Mouse (Mus musculus) T-helper 1 cell (primary cell): ENCODE data around the gene Parp16.
"Not testable (repeated sequence)": the region's sequence is repeated elsewhere in the genome, so short reads cannot be mapped to it uniquely, and the experiment has no call there.

Source experiments
- in situ Hi-C: fragments of 300-600 bp; cut with MboI, MseI; formaldehyde crosslinking; loops from one replicate; pipeline ENCODE4 v1.15.1; 2025; ENCODE audit warnings: high pct_unique_total_duplicates

Parp16 gene

DNA sequence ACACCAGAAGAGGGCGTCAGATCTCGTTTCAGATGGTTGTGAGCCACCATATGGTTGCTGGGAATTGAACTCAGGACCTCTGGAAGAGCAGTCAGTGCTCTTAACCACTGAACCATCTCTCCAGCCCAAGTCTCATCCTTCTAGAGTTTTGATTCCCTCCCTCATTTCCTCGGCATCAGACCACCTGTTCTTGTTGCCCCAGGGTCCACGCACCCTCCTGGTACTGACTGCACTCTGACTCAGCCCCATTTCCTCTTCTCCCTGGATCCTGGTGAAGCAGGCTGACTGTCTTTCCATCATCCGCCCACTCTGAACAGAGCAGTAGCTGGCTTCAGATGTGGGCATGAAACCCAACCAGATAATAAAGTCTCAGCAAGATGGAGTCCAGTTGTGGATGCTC, 46.8 kb downstream of the Parp16 start:
- in situ Hi-C loops, result no loop called here

DNA sequence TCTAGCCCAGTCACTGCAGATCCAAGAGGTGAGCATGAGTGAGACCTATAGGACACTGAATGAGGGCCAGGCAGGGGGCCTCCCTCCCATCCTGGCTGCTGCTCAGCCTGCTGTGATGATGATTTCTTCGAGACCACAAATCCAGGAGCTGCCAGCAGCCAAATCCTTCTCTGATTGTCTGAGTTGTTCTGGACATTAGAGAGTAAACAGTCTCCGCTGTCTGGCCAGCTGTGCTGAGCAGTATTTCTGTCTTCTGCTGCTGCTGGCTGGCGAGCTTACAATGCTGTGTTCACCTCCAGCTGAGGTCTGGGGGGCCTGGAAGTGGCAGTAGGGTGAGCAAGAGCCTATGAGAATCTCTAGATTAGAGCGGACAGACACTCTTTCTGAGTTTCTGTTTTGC, 48.1 kb downstream of the Parp16 start:
- in situ Hi-C loops, result no loop called here

DNA sequence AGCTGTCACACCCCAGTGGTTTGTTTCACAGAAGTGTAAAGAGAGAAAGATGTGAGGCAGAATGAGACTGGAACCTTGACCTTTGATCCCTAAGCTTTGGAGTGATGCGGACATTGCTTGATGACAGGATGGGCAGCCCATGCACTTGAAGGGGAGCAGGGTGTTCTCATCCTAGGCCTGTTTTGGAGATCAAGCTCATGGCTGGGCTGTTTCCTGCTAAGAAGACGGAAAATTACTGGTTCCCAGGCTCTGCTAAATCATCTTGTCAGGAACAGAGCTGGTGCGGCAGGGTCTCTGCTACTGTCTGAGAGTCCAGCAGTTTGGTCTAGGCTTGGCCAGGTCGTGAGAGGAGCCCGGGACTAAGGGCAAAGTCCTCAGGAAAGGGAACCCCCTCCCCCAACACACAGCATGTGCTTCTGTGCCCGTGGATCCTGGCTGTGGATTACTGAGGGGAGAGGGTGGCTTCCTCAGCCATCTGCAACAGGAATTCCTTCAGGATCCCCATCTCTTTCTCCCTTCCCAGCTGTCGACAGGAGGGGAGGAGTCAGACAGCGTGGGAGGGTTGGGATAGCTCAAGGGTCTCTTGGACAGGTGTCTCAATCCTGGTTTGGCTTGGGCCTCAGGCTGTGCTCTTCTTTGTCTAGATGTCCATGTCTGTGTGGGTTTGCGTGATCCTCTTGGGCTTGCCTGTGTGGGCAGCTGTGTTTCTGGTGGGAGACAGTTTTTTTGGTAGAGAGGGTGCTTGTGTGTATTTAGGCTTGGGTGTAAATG, 49.1 kb downstream of the Parp16 start:
- in situ Hi-C loops, result no loop called here

GRCm38 (mm10) chr9:65247502-65248376, 52.6 kb downstream of the Parp16 start:
- in situ Hi-C loops, result no loop called here

GRCm38 (mm10) chr9:65248377-65248690, 53.2 kb downstream of the Parp16 start:
- in situ Hi-C loops, result no loop called here

GRCm38 (mm10) chr9:65252026-65252425, 56.9 kb downstream of the Parp16 start:
- in situ Hi-C loops, result loop anchor here (10.0 kb wide), 1 partner anchor 403 kb away; no protein-coding TSS in a partner anchor

GRCm38 (mm10) chr9:65255906-65256600, 60.9 kb downstream of the Parp16 start:
- in situ Hi-C loops, result loop anchor here (10.0 kb wide), 1 partner anchor 399 kb away; no protein-coding TSS in a partner anchor

DNA sequence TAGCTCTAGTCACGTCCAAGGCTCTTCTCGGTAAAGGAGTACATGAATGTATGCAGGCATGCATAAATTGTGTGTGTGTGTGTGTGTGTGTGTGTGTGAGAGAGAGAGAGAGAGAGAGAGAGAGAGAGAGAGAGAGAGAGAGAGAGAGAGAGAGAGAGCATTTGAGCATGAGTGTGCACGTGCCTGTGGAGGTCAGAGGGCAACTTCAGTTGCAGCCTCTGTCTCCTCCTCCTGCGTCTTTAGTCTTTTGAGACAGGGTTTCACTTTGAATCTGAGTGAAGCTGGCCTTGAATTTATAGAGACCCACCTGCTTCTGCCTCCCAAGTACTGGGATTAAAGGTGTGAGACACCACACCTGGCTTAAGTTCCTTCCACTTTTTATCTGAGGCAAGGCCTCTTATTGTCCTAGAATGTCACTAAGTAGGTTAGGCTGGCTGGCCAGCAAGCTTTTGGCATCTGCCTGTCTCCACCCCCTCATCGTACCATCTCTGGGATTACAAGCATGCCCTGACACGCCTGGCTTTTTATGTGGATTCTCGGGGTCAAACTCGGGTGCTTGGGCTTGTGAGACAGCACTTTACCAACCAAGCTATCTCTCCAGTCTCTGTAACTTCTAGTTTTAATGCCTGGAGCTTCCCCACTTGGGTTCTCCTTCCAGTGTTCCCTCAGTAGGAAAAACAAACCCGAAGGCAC, 62.2 kb downstream of the Parp16 start:
- in situ Hi-C loops, result loop anchor here (10.0 kb wide), 1 partner anchor 397 kb away; no protein-coding TSS in a partner anchor

DNA sequence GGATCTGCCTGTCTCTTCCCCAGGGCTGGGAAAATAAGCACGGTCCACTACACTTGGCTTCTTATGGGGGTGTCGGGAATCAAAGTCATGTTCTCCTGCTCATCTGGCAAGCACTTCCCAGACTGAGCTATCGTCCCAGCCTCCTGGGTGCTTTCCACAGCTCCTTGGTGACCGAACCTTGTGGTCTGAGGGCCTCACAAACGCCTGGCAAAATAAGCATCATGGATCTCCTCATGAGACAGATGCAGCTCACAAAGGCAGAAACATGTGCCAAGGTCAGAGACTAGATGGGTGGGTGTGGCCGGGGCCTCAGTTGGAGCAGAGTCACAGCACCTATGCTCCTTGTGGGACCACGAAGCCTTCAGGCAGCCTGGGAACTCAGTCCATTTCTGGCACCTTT, 64.2 kb downstream of the Parp16 start:
- in situ Hi-C loops, result loop anchor here (10.0 kb wide), 1 partner anchor 395 kb away; no protein-coding TSS in a partner anchor

- in situ Hi-C loops, result loop anchor here (10.0 kb wide), 1 partner anchor 1843 kb away; no protein-coding TSS in a partner anchor
Measured at GRCm38 (mm10) chr9:65261591-65262230, 66.6 kb downstream of the Parp16 start.

GRCm38 (mm10) chr9:65262641-65263120, 67.5 kb downstream of the Parp16 start:
- in situ Hi-C loops, result loop anchor here (10.0 kb wide), 1 partner anchor 1842 kb away; no protein-coding TSS in a partner anchor

DNA sequence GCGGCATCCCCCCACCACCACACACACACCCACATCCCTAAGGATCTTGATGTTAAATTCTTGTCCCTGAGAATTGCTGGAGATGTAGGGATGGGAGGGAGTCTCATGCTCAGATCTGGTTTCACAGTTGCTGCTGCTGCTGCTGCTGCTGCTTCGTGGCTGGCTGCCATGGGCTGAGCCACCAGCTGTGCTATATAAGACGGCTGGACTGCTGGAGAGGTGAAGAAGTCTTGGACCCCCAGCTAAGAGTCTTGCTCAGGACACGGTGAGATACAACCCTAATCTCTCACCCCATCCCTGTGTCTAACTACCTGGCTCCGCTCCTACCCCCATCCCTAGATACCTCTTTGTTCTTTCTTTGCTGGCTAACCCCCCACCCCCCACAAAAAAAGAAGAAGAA, 69.8 kb downstream of the Parp16 start, which contains the start of gene Cilp:
TSS of gene Cilp (plus strand) at position 222 of the 400 bp plus-strand sequence.
- in situ Hi-C loops, result loop anchor here (10.0 kb wide), 1 partner anchor 1840 kb away; no protein-coding TSS in a partner anchor

- in situ Hi-C loops, result loop anchor here (10.0 kb wide), 1 partner anchor 1837 kb away; no protein-coding TSS in a partner anchor
Measured at GRCm38 (mm10) chr9:65267742-65268515, 72.8 kb downstream of the Parp16 start.

- in situ Hi-C loops, result no loop called here
Measured at GRCm38 (mm10) chr9:65273048-65273809, 78.1 kb downstream of the Parp16 start.

DNA sequence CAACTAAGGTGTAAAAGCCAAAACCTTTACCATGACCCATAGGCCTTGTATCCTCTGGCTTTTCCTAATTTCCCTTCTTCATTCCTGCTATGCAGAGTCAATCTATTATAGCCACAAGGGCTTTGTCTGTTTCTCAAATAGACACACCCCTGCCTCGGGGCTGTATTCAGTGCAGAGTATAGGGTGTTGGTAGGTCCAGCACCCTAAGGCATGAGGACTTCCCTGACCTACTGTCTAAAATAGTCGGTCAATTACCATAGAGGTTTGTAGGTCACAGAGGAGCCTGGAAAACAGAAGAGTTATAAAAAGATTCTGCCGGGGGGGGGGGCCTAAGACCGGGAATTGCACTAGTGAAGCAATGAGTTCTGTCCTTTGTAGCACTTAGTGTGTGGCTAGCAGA, 78.7 kb downstream of the Parp16 start:
- in situ Hi-C loops, result no loop called here

DNA sequence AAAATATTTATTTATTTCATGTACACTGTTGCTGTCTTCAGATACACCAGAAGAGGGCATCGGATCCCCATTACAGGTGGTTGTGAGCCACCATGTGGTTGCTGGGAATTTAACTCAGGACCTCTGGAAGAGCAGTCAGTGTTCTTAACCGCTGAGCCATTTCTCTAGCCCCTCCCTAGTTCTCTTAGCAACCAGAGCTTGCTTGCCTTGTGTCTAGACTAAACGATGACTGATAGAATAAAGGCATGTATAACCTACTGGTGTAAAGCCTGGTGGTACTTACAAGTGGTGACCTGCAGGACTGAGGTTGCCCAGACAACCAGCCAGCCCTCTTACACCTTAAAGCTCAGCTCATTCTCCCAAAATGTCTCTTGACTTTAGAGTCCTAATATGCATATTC, 79.7 kb downstream of the Parp16 start:
- in situ Hi-C loops, result not testable (repeated sequence)

DNA sequence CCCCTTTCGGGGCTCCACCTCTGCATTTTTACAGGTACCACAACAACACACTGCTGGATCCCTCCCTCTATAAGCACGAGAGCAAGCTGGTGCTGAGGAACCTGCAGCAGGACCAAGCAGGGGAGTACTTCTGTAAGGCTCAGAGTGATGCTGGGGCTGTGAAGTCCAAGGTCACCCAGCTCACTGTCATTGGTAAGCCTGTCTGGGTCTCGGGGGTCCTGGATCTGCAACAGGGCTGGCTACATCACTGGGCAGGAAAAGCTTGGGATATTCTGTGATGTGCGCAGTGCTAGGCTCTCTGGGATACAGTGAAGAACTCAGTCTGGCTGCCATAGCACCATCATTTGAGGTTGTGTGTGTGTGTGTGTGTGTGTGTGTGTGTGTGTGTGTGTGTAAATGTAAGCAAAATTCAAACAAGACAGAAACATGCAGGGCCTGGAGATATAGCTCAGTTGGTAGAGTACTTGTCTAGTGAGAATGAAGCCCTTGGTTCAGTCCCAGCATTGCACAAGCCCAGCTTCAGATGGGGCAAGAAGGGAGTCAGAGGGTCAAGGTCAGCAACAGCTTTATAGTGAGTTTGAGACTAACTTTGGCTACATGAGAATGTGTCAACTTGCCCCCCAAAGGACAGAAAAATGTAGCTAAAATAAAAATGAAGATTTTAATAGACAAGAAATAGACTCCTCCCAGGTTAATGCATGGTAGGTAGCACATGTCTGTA, 80.8 kb downstream of the Parp16 start:
- in situ Hi-C loops, result no loop called here

GRCm38 (mm10) chr9:65281536-65282151, 86.5 kb downstream of the Parp16 start:
- in situ Hi-C loops, result no loop called here
